Mouse (Mus musculus) large intestine, adult 2 months (tissue): ENCODE results near the gene Adgrg3. TPM values are rescaled to one million over a fixed set of nuclear protein-coding genes. Genes with fewer than 3 reads are reported as not detected.

ENCODE experiments used
- DNase-seq: peaks from one replicate; pipeline ENCODE4 v3.0.0-alpha.2; 2012; ENCODE audit warnings: low read depth, low spot score
- WGBS: fragments of 180-500 bp; shearing (Covaris S2); methylation state at CpG from one replicate; pipeline ENCODE4 v1.1.7; 2018; 5-methylcytosine and 5-hydroxymethylcytosine counted together
- polyA plus RNA-seq: library from polyadenylated mRNA; depleted of rRNA; stranded (reverse); fragments of >200 nt; gene quantifications from 2 replicates; pipeline ENCODE4 v1.2.3, GENCODE M21; 2012; rRNA removed

Gene Adgrg3
- polyA plus RNA-seq, 1 experiment: 5.5 TPM

- WGBS: 49% methylated on average over 6 of the region's 6 CpGs
- DNase-seq: no peak
These were observed 42.5 kb downstream of the Adgrg3 start for GRCm38 (mm10) chr8:95059812-95060533.

- DNase-seq: no peak
- WGBS: 80% methylated on average over 2 of the region's 2 CpGs
These were observed 47.0 kb downstream of the Adgrg3 start for GRCm38 (mm10) chr8:95064531-95064930.

GRCm38 (mm10) chr8:95067582-95067981 is 50.1 kb downstream of the Adgrg3 start:
- DNase-seq: peak; percentile 38
- WGBS: 35% methylated on average over 3 of the region's 3 CpGs

GRCm38 (mm10) chr8:95075504-95075903 is 58.0 kb downstream of the Adgrg3 start:
- no peak for DNase-seq
- 54% methylated on average over 3 of the region's 3 CpGs for WGBS

- 59% methylated on average over 17 of the region's 17 CpGs for WGBS
- no peak for DNase-seq
These were observed 58.7 kb downstream of the Adgrg3 start for GRCm38 (mm10) chr8:95076151-95076550.

- WGBS: 60% methylated on average over 3 of the region's 3 CpGs
- DNase-seq: no peak
These were observed 60.6 kb downstream of the Adgrg3 start for GRCm38 (mm10) chr8:95078055-95078454.

- DNase-seq: no peak
- WGBS: 86% methylated on average over 4 of the region's 4 CpGs
These were observed 61.8 kb downstream of the Adgrg3 start for GRCm38 (mm10) chr8:95079305-95079704.

- WGBS: under 1% methylated on average over 47 of the region's 47 CpGs
- DNase-seq: peak; percentile 94
These were observed 63.2 kb downstream of the Adgrg3 start, which contains the start of gene Katnb1 for GRCm38 (mm10) chr8:95080381-95081341. Gene Katnb1 (plus strand): TSS chr8:95081186.

- WGBS: 3% methylated on average over 11 of the region's 11 CpGs
- no peak for DNase-seq
These were observed 64.2 kb downstream of the Adgrg3 start for GRCm38 (mm10) chr8:95081650-95082049.

- WGBS: 88% methylated on average over 4 of the region's 4 CpGs
- DNase-seq: no peak
These were observed 66.8 kb downstream of the Adgrg3 start for GRCm38 (mm10) chr8:95084261-95084660.

GRCm38 (mm10) chr8:95084744-95085431 is 67.4 kb downstream of the Adgrg3 start:
- no peak for DNase-seq
- WGBS: 86% methylated on average over 10 of the region's 10 CpGs

GRCm38 (mm10) chr8:95085432-95086141 is 68.1 kb downstream of the Adgrg3 start:
- DNase-seq: no peak
- WGBS: 86% methylated on average over 7 of the region's 7 CpGs

GRCm38 (mm10) chr8:95093574-95093973 is 76.1 kb downstream of the Adgrg3 start:
- DNase-seq: no peak
- 76% methylated on average over 4 of the region's 4 CpGs for WGBS

Other genes with a start within 250 kb of the Adgrg3 start
- 53.2 and 127 TPM in 2 replicates for gene Cx3cl1, start 245.7 kb upstream of the Adgrg3 start, polyA plus RNA-seq
- gene Ccl17, start 207.2 kb upstream of the Adgrg3 start, polyA plus RNA-seq: 2.5 and 4.9 TPM in 2 replicates
- 100 and 148 TPM in 2 replicates for gene Coq9, start 179.4 kb upstream of the Adgrg3 start, polyA plus RNA-seq
- 39.1 and 44.8 TPM in 2 replicates for gene Ciapin1, start 179.3 kb upstream of the Adgrg3 start, polyA plus RNA-seq
- 78.3 and 78.8 TPM in 2 replicates for gene Polr2c, start 160.2 kb upstream of the Adgrg3 start, polyA plus RNA-seq
- gene Dok4, start 141.4 kb upstream of the Adgrg3 start, polyA plus RNA-seq: 116 and 138 TPM in 2 replicates
- 4.3 and 5.8 TPM in 2 replicates for gene Ccdc102a, start 99.6 kb upstream of the Adgrg3 start, polyA plus RNA-seq
- gene Adgrg5, start 94.0 kb upstream of the Adgrg3 start, polyA plus RNA-seq: 13.2 and 21.4 TPM in 2 replicates
- 26.3 and 37.3 TPM in 2 replicates for gene Adgrg1, start 42.9 kb upstream of the Adgrg3 start, polyA plus RNA-seq
- gene Drc7, start 37.4 kb downstream of the Adgrg3 start, polyA plus RNA-seq: not detected in 2 replicates
- gene Katnb1, start 63.5 kb downstream of the Adgrg3 start, polyA plus RNA-seq: 16.5 and 19.0 TPM in 2 replicates
- gene Kifc3, start 185.1 kb downstream of the Adgrg3 start, polyA plus RNA-seq: 25.6 and 31.4 TPM in 2 replicates